Mouse (Mus musculus) limb, embryonic 10.5 days (tissue): Measurements from ENCODE around the gene Rhou. TPM values are rescaled to one million over a fixed set of nuclear protein-coding genes. Genes with fewer than 3 reads are reported as not detected.

Experiments
- DNase-seq: peaks from one replicate; pipeline ENCODE4 v3.0.0-alpha.2; 2017; ENCODE audit warnings: low spot score
- H3K27ac ChIP-seq: fragments of 300-500 bp; sonication (generic); 2 replicates; pipeline ENCODE4 v1.5.1; 2016; ENCODE audit warnings: mild to moderate bottlenecking
- H3K27me3 ChIP-seq: fragments of 300-500 bp; sonication (generic); 2 replicates; pipeline ENCODE4 v1.6.1; 2016; ENCODE audit warnings: low read depth, mild to moderate bottlenecking; ENCODE audit not compliant: poor library complexity, severe bottlenecking
- H3K36me3 ChIP-seq: fragments of 300-500 bp; sonication (generic); 2 replicates; pipeline ENCODE4 v1.6.1; 2016; ENCODE audit warnings: mild to moderate bottlenecking, moderate library complexity
- H3K4me1 ChIP-seq: fragments of 300-500 bp; sonication (generic); 2 replicates; pipeline ENCODE4 v1.6.1; 2016
- H3K4me3 ChIP-seq: fragments of 300-500 bp; sonication (generic); 2 replicates; pipeline ENCODE4 v1.5.1; 2016; ENCODE audit warnings: mild to moderate bottlenecking, moderate library complexity
- H3K9me3 ChIP-seq: fragments of 300-500 bp; sonication (generic); replicated peaks from 2 replicates; pipeline ENCODE4 v1.6.1; 2016; ENCODE audit warnings: mild to moderate bottlenecking
- WGBS: fragments of 180-500 bp; shearing (Covaris S2); methylation state at CpG from one replicate; pipeline ENCODE4 v1.1.7; 2016; 5-methylcytosine and 5-hydroxymethylcytosine counted together
- polyA plus RNA-seq: library from polyadenylated mRNA; unstranded; fragments of >200 nt; fragmentation: Nextera tagmentation; extraction: Ambion mirVana; gene quantifications from 2 replicates; pipeline ENCODE4 v1.2.1, GENCODE M21; 2016

The Rhou gene
- polyA plus RNA-seq, 1 experiment from 2014 or later: 6.7 TPM

- H3K36me3 ChIP-seq: no peaks in the 10 kb centered on the region
- no peak overlapping the region for H3K4me3 ChIP-seq
- no peak for DNase-seq
- 84% methylated on average over 4 of the region's 4 CpGs for WGBS
- H3K4me1 ChIP-seq: peaks cover 28% of the 10 kb centered on the region
- H3K27ac ChIP-seq: no peak overlapping the region
- H3K27me3 ChIP-seq: peaks cover 23% of the 10 kb centered on the region
- H3K9me3 ChIP-seq: no peaks in the 10 kb centered on the region
Observed at GRCm38 (mm10) chr8:123632257-123632656, 21.5 kb upstream of the Rhou start.

GRCm38 (mm10) chr8:123633801-123634200 lies 19.9 kb upstream of the Rhou start:
- DNase-seq: no peak
- 72% methylated on average over 7 of the region's 7 CpGs for WGBS
- no peaks in the 10 kb centered on the region for H3K36me3 ChIP-seq
- peaks cover 20% of the 10 kb centered on the region for H3K4me1 ChIP-seq
- peaks cover 8% of the 10 kb centered on the region for H3K27me3 ChIP-seq
- no peaks in the 10 kb centered on the region for H3K9me3 ChIP-seq
- H3K27ac ChIP-seq: no peak overlapping the region
- H3K4me3 ChIP-seq: no peak overlapping the region

GRCm38 (mm10) chr8:123634395-123635131 lies 19.2 kb upstream of the Rhou start:
- peaks cover 1% of the 10 kb centered on the region for H3K27me3 ChIP-seq
- H3K4me1 ChIP-seq: peaks cover 13% of the 10 kb centered on the region
- H3K27ac ChIP-seq: no peak overlapping the region
- no peak for DNase-seq
- no peak overlapping the region for H3K4me3 ChIP-seq
- WGBS: 64% methylated on average over 3 of the region's 3 CpGs
- H3K36me3 ChIP-seq: no peaks in the 10 kb centered on the region
- no peaks in the 10 kb centered on the region for H3K9me3 ChIP-seq

GRCm38 (mm10) chr8:123635671-123636070 lies 18.1 kb upstream of the Rhou start:
- WGBS: 81% methylated on average over 11 of the region's 11 CpGs
- no peak for DNase-seq
- Histone ChIP-seq H3K4me3 (no peak overlapping the region), H3K9me3 (no peaks in the 10 kb centered on the region), H3K4me1 (peaks cover 7% of the 10 kb centered on the region; the same call in 1 of the 2 replicates), H3K27ac (no peak overlapping the region), H3K27me3 (no peaks in the 10 kb centered on the region), H3K36me3 (no peaks in the 10 kb centered on the region)

GRCm38 (mm10) chr8:123643330-123644051 lies 10.2 kb upstream of the Rhou start:
- peak overlapping the region; percentile 44 for H3K4me3 ChIP-seq
- peaks cover 5% of the 10 kb centered on the region; the same call in 1 of the 2 replicates for H3K27me3 ChIP-seq
- H3K27ac ChIP-seq: no peak overlapping the region
- H3K9me3 ChIP-seq: no peaks in the 10 kb centered on the region
- peak; percentile 68 for DNase-seq
- no peaks in the 10 kb centered on the region for H3K36me3 ChIP-seq
- 16% methylated on average over 25 of the region's 25 CpGs for WGBS
- H3K4me1 ChIP-seq: peaks cover 19% of the 10 kb centered on the region

- peaks cover 26% of the 10 kb centered on the region for H3K4me1 ChIP-seq
- DNase-seq: no peak
- H3K9me3 ChIP-seq: no peaks in the 10 kb centered on the region
- no peak overlapping the region for H3K27ac ChIP-seq
- no peaks in the 10 kb centered on the region for H3K36me3 ChIP-seq
- peaks cover 5% of the 10 kb centered on the region; the same call in 1 of the 2 replicates for H3K27me3 ChIP-seq
- no peak overlapping the region for H3K4me3 ChIP-seq
- 76% methylated on average over 9 of the region's 9 CpGs for WGBS
Observed at GRCm38 (mm10) chr8:123645229-123645628, 8.5 kb upstream of the Rhou start.

- peaks cover 27% of the 10 kb centered on the region for H3K4me1 ChIP-seq
- no peak for DNase-seq
- no peaks in the 10 kb centered on the region for H3K9me3 ChIP-seq
- 68% methylated on average over 17 of the region's 17 CpGs for WGBS
- H3K4me3 ChIP-seq: no peak overlapping the region
- H3K27ac ChIP-seq: 0 out of 2 replicates have a peak overlapping the region, but pooled peaks have one; percentile 23
- no peaks in the 10 kb centered on the region for H3K36me3 ChIP-seq
- peaks cover 5% of the 10 kb centered on the region; the same call in 1 of the 2 replicates for H3K27me3 ChIP-seq
Observed at GRCm38 (mm10) chr8:123648245-123649170, 5.2 kb upstream of the Rhou start.

GRCm38 (mm10) chr8:123649483-123649882 lies 4.2 kb upstream of the Rhou start:
- H3K36me3 ChIP-seq: no peaks in the 10 kb centered on the region
- no peak overlapping the region for H3K4me3 ChIP-seq
- H3K4me1 ChIP-seq: peaks cover 26% of the 10 kb centered on the region
- no peaks in the 10 kb centered on the region for H3K27me3 ChIP-seq
- WGBS: 93% methylated on average over 12 of the region's 12 CpGs
- no peak overlapping the region for H3K27ac ChIP-seq
- no peaks in the 10 kb centered on the region for H3K9me3 ChIP-seq
- no peak for DNase-seq

GRCm38 (mm10) chr8:123651390-123652098 lies 2.2 kb upstream of the Rhou start:
- WGBS: 92% methylated on average over 5 of the region's 5 CpGs
- DNase-seq: no peak

GRCm38 (mm10) chr8:123652641-123653040 lies 1.1 kb upstream of the Rhou start:
- Histone ChIP-seq H3K9me3 (no peaks in the 10 kb centered on the region), H3K27ac (no peak overlapping the region), H3K4me1 (peaks cover 42% of the 10 kb centered on the region), H3K4me3 (no peak overlapping the region), H3K27me3 (no peaks in the 10 kb centered on the region), H3K36me3 (peaks cover 18% of the 10 kb centered on the region)
- no peak for DNase-seq
- 68% methylated on average over 4 of the region's 4 CpGs for WGBS

More at GRCm38 (mm10) chr8:123651390-123652098, 2.2 kb upstream of the Rhou start:
- Histone ChIP-seq H3K9me3 (no peaks in the 10 kb centered on the region), H3K27me3 (no peaks in the 10 kb centered on the region), H3K4me1 (peaks cover 42% of the 10 kb centered on the region), H3K36me3 (peaks cover 7% of the 10 kb centered on the region), H3K4me3 (no peak overlapping the region), H3K27ac (no peak overlapping the region)

- H3K27me3 ChIP-seq: no peaks in the 10 kb centered on the region
- DNase-seq: peak; percentile 82
- peak overlapping the region; percentile 96 for H3K27ac ChIP-seq
- H3K4me3 ChIP-seq: peak overlapping the region; percentile 83
- H3K36me3 ChIP-seq: peaks cover 32% of the 10 kb centered on the region
- H3K4me1 ChIP-seq: peaks cover 29% of the 10 kb centered on the region
- no peaks in the 10 kb centered on the region for H3K9me3 ChIP-seq
- 5% methylated on average over 76 of the region's 77 CpGs for WGBS
Observed at GRCm38 (mm10) chr8:123653994-123654569, 353 bp downstream of the Rhou start.

GRCm38 (mm10) chr8:123654763-123655162 lies 1.0 kb downstream of the Rhou start:
- peak overlapping the region; percentile 96 for H3K27ac ChIP-seq
- no peaks in the 10 kb centered on the region for H3K27me3 ChIP-seq
- no peaks in the 10 kb centered on the region for H3K9me3 ChIP-seq
- WGBS: 4% methylated on average over 5 of the region's 5 CpGs
- no peak for DNase-seq
- peaks cover 39% of the 10 kb centered on the region for H3K36me3 ChIP-seq
- H3K4me1 ChIP-seq: peaks cover 28% of the 10 kb centered on the region
- peak overlapping the region; percentile 83 for H3K4me3 ChIP-seq
